Mouse (Mus musculus) spleen, adult 10 weeks (tissue): Measurements from ENCODE around the gene Slamf6. TPM values are rescaled to one million over a fixed set of nuclear protein-coding genes. Genes with fewer than 3 reads are reported as not detected.

Source experiments
- polyA plus RNA-seq: library from polyadenylated mRNA; stranded (reverse); fragments of 350-450 nt; fragmentation: Illumina TruSeq; extraction: RNeasy Lipid Tissue Mini Kit (QIAGEN cat#74804); gene quantifications from one replicate; pipeline ENCODE4 v1.2.3, GENCODE M21; 2015; ENCODE audit warnings: low replicate concordance; ENCODE audit not compliant: insufficient read depth

Gene Slamf6
- 156 TPM for polyA plus RNA-seq

DNA sequence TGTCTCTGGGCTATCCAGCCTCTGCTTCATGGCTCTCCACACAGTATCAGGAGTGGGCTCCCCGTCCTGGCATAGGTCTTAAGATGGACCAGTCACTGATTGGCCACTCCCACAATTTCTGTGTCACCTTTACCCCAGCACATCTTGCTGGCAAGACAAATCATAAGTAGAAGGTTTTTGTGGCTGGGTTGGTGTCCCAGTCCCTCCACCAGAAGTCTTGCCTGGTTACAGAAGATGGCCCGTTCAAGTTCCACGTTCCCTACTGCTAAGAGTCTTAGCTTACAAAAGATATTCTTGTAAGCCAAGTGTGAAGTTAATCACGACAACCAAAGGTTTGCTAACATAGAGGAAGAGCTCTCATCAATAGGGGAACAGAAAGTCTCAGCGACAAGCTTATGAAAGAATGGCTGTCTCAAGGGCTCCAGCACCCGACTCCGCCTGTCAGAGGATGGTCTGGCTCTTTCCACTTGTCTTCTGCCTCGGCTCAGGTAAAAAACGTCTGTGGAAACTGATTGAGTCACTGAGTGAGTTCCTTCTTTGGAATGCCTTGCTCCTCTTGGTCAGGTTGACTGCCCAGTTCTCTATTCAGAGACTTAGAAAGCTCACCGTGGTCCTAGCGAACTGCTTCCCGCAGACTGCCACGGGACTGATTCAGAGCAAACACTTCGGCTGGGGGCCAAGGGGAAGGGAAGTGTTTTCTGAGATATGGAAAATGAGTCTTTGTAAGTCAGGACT, at the start of gene Slamf6:
Slamf6 (plus strand) TSS at position 211 of the 735 bp plus-strand sequence.

DNA sequence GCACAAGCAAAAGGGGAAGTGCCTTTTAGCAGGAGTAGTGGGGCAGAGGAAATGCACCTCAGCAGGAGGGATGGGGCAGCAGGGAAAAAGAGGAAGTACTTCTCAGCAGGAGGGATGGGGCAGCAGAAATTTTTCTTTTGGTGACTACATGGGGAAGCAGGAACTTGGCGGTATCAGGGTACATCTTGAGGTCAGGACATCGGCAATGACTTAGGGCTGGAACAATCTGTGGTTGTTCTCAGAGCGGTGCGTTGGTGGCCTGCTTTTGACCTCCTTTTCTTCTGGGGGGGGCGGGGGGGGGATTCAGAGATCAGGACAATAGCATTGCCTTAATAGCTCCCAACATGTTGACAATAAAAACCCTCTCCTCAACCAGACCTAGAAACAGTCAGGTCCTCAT, 22.0 kb upstream of the Slamf6 start, which contains the start of gene Gm10521:
Gm10521 (plus strand) TSS at position 301 of the 400 bp plus-strand sequence.

Other genes starting within 250 kb of the Slamf6 start
- gene Cd48, start 235.5 kb upstream of the Slamf6 start, polyA plus RNA-seq: 307 TPM
- 19.8 TPM for gene Slamf1, start 150.4 kb upstream of the Slamf6 start, polyA plus RNA-seq
- 131 TPM for gene Cd84, start 77.8 kb upstream of the Slamf6 start, polyA plus RNA-seq
- gene Gm10521, start 21.9 kb upstream of the Slamf6 start, polyA plus RNA-seq: 22.7 TPM
- 3.0 TPM for gene Vangl2, start 110.9 kb downstream of the Slamf6 start, polyA plus RNA-seq
- gene Nhlh1, start 140.1 kb downstream of the Slamf6 start, polyA plus RNA-seq: not detected
- 204 TPM for gene Copa, start 165.0 kb downstream of the Slamf6 start, polyA plus RNA-seq
- gene Ncstn, start 165.3 kb downstream of the Slamf6 start, polyA plus RNA-seq: 79.4 TPM
- 45.3 TPM for gene Pex19, start 209.2 kb downstream of the Slamf6 start, polyA plus RNA-seq
- 98.3 TPM for gene Dcaf8, start 230.6 kb downstream of the Slamf6 start, polyA plus RNA-seq